Mouse (Mus musculus) testis, adult 2 months (tissue): ENCODE results near the gene Arfgap1.

Experiments
- CTCF ChIP-seq: fragments of 200-500 bp; IDR thresholded peaks from 2 replicates; pipeline ENCODE4 v1.5.1; 2012; ENCODE audit warnings: low read depth, mild to moderate bottlenecking, inconsistent platforms, low read length, moderate library complexity; ENCODE audit not compliant: control insufficient read depth, insufficient read depth, insufficient replicate concordance
- POLR2A ChIP-seq: fragments of 200-500 bp; IDR thresholded peaks from 2 replicates; pipeline ENCODE4 v1.6.1; 2012; ENCODE audit warnings: low read depth, mild to moderate bottlenecking, inconsistent platforms, low read length, moderate library complexity; ENCODE audit not compliant: control insufficient read depth

GRCm38 (mm10) chr2:180932418-180932817, 34.6 kb upstream of the Arfgap1 start:
- TF ChIP-seq POLR2A: no peak
- no peak for TF ChIP-seq CTCF
